Mouse (Mus musculus) erythroid progenitor cell, adult 5-6 weeks (primary cell): Measurements from ENCODE around the gene Zfp94. TPM values are rescaled to one million over a fixed set of nuclear protein-coding genes. Genes with fewer than 3 reads are reported as not detected.

Experiments used
- ATAC-seq: replicated peaks from 2 replicates; pipeline ENCODE4 v1.8.0; 2016; ENCODE audit warnings: moderate number of reproducible peaks, mild to moderate bottlenecking, moderate TSS enrichment, inconsistent platforms; ENCODE audit not compliant: poor library complexity, low FRiP score, severe bottlenecking
- total RNA-seq, 2 experiments: library from RNA; stranded (forward) in 1 of 2; stranded (reverse) in 1 of 2; fragments of 150-400 nt in 1 of 2; fragments of 186-747, 209-891 nt in 1 of 2; gene quantifications; 2 replicates each; pipeline versions ENCODE4 v1.2.3 to v1.2.4; 2015 to 2017; ENCODE audit warnings: low replicate concordance in 2 of 2

The Zfp94 gene
- total RNA-seq, 2 experiments from 2014 or later: not detected

DNA sequence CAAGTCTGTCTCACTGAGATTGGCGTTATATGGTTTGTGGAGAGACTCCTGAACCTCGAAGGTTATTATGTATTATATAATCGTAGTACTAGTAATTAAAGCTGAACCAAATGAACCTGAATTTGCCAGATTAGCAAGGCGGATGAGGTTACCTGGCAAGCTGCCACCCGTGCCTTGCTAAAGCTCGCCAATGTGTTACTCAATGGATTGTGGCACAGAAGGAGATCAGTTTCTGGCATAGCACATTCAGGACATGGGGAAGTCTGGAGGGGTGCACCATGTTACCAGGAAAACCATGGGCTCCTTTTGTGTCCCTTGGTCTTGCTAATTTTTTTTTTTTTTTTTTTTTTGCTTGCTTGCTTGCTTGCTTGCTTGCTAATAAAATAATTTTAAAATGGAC lies 8.7 kb upstream of the Zfp94 start:
- ATAC-seq: no peak

DNA sequence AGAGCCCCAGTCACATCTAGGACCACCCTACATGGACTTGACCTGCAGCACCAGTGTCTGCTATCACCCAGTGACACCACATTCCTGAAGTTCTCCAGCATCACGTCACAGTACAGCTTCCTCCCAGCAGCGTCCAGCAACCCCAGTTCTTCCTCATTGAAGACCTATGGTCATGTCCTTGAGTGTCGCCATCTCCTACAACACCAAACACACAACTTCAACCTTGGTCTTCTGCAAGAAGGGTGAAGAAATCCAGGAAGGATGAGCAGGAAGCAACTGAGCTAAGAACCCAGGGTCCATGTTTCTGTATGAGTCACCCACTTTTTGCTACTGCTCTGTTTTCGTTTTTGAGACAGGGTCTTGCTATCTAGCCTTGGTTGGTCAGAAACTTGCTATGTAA lies 6.1 kb upstream of the Zfp94 start:
- no peak for ATAC-seq

DNA sequence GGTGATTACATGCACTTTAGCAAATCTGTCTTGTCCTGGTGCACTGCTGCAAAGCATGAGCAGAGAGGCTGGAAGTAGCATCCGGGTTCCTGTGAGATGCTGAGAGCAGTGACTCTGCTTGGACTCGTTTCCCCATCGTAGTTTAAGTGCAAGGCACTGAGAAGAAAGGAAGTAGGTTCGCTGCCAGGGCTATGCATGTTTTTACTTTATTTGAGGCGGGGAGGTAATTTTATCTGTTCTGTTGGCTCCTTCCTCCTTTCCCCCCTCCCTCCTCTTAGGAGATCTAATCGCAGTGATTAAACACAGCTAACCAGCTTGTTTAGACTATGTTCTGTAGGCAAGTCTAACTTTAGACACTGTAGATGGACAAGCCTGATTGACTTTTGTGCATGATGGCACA lies 2.5 kb upstream of the Zfp94 start:
- no peak for ATAC-seq

DNA sequence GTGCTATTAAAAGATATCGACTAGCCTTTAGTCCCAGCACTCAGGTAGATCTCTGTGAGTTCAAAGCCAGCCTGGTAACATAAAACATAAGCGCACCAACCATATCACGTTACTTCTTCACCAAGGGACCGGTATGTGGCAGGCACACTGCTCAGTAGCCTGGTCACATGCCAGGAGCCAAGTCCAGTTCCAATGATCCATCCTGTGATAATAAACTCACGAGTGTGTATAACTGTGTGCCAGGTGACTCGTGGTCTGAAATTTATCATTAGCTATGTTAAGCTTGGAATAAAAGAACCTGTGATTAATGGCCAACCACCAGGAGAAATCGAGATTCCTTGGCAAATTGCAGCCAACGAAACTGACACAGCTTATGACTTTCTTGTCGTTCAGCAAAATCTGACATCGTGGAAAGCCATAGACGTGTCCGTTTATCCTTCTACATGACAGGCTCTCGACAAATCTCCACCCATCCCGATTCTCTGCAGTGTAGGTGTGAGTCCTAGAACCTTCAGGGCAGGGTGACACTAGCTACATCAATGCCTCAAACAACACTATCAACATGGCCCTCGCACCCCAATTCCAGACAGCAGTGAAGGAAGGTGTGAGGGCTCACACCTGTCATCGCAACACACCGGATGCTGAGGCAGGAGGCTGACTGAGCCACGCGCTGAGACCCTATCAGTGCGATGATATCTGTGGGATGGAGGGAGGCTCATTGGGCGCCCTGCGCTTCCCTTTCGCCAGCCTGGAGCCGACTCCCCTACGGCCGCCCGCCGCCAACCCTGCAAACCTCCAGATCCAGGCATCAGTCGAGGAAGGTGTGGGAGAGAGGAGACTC lies 520 bp downstream of the Zfp94 start:
- peak; percentile 52; the same call in 1 of the 2 replicates for ATAC-seq

DNA sequence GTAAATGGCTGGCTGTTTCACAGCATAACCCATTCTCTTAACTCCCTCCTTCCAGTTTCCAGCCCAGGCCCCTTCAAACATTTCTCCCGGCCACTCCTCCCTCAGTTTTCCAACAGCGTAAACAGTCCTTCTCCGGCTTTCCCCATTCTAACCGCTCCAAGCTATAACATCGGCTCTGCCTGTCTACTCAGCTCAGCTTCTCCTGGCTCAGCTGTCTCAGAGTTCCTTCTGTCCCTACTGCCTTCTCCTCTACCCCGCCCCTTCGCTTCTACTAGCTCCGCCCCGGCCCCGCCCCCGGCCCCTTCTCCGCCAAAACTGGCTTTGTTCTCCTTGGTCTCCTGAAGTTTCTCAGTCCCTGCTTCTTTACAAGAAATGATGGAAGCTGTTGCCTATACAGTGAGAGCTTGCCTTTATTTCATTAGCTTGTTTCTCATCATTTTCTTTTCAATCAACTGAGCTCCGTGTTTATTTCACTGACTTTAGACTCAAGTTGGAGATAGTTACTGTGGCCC lies 15.6 kb downstream of the Zfp94 start, which contains the start of gene Zfp61:
Gene Zfp61, minus strand, starts transcription at position 462 of the 512 bp plus-strand sequence.
- peak; percentile 86 for ATAC-seq

DNA sequence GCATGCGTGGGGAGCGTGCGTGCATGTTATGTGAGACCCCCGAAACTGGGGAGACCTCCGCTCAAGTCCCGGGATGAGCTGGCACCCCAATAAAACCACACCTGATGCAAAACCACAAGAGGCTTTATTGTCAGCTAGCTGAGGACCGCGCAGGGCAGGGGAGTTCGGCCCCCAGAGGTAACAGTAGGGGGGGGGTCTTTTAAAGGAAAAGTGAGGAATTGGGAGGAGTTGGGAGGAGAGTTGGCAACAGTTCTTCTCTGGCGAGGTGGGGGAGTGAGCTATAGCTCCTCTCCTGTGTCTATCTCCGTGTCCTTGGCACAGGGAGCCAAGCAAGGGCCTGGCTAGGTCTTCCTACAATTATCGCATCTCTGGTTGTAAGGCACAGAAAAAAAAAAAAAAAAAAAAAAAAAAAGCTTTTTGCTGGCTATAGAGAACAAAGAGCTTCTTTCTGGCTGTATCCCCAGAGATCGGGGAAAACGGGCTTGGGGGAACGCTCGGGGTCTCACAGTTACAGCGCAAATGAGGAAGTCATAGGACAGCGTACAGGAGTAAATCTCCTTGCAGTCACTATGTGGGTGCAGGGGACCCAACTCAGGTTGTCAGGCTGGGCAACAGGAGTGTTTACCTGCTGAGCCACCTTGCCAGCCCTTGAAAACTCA lies 16.5 kb downstream of the Zfp94 start:
- ATAC-seq: no peak

DNA sequence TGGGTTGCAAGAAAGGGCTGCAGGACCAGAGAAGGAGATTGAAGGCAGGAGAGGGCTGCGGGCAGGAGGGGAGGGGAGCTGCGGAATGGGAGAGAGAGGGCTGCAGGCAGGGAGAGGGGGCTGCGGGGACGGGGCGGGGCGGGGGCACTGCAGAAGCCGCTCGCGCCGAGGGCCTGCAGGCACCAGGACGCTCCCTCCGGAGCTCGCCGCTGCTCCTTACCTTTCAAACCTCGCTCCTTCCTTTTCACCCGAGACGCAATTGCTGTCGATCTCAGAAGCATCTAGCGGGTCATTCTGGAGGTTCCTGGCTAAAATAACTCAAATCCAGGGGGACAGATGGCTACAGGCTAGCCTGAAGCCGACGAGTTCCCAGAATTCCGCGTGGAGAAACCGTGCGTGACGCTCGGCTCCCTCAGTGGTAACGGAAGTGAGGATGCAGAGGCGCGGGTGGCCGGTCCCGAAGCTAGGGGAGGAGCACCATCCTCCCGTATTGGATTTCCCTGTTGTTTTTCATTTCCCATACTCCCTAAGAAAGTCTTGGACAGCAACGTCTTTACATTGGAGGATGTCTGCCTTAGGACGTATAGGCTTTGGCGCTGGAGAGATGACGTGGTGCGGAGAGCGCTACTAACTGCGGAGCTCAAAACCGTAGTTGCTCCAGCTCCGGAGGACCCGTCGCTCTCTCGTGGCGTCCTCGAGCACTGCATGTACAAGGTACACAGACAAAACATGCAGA lies 17.3 kb downstream of the Zfp94 start:
- peak; percentile 85 for ATAC-seq

DNA sequence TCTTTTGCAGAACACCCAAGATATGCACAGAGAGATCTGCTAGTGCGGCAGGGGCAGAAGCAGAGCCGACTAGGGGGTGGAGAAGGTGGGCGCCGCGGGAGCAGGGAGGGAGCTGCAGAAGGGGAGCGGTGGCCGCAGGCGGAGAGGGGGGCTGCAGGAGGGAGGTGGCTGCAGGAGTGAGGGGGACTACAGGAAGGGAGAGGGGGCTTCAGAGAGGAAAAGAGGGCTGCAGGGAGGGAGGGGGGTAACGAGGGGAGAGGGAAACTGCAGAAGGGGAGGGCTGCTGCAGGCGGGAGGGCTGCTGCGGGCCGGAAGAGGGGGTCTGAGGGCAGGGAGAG lies 17.9 kb downstream of the Zfp94 start:
- no peak for ATAC-seq

DNA sequence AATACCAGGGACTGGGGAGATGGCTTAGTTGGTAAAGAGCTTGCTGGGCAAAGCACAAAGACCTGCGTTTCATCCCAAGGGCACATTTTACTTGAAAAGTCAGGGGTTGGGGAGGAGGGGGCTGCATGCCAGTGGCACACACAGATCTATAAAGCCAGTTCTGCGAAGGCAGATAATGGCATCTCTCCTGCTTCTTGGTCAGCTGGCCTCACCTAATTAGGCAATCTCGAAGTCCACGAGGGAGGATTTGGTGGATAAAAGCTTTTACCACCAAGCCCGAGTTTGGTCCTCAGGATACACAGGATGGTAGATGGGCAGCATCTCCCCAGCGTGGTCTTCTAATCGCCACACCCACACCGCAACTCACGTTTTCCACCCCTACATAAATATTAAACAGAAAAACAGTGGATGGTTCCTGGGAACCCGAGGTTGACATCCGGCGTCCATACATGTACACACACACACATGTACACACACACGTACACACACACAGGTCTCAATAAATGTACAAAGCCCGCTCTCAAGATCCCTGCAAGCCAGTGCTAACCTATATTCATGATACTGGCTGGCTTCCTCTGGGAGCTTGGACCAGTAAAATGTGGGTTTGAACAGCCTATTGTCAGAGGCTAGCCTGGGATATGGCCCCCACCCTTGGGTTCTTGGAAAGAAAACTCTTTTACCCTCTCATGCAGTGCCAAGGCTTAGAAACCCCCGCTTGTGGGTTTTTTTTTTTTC lies 18.9 kb downstream of the Zfp94 start:
- no peak for ATAC-seq

DNA sequence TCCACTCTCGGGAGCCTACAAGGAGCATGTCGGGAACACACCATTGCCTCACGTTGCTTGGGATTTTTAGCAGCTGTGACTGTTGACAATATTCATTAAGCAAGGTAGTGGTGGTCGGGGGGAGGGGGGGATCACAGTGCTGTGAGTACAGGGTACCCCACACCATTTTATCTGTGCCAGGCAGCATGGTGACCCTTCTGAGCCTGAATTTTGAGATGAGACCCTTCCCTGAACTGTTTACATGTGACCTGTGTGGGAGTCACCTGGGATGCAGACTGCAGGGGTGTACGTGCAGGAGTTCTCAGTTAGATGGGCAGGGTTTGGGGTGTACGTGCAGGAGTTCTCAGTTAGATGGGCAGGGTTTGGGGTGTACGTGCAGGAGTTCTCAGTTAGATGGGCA lies 20.1 kb downstream of the Zfp94 start:
- no peak for ATAC-seq

DNA sequence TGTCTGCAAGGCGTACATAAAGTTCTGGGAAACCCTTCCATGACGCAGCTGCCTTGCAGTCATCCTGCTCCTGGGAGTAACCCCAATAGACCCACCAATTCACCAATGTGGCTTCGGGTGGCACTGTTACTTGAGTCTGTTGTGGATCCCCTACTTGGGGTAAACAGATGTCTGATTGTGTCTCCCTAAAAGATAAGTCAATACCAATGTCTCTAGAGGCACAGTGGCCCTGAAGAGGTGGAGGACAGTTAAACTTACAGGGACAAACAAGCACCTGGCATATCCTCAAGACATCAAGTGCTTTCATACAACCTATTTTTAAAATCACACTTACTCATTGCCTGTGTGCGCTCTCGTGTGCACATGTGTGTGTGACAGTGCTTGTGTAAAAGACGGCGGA lies 21.1 kb downstream of the Zfp94 start:
- ATAC-seq: no peak

DNA sequence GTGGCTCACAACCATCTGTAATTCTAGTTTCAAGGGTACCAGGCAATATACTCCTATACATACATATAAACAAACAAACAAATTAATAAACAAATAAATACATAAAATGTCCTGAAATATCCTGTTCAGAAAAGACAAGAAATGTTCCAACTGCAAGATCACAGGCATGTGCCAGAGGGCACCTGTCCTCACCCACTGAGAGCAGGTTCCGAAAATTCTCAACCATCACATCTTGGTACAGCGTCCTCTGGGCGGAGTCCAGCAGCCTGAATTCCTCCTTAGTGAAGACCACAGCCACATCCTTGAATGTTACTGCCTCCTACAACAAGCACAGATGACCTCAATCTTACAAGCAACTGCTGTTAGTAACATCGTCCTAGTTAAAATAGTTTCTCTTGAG lies 21.7 kb downstream of the Zfp94 start:
- ATAC-seq: no peak

DNA sequence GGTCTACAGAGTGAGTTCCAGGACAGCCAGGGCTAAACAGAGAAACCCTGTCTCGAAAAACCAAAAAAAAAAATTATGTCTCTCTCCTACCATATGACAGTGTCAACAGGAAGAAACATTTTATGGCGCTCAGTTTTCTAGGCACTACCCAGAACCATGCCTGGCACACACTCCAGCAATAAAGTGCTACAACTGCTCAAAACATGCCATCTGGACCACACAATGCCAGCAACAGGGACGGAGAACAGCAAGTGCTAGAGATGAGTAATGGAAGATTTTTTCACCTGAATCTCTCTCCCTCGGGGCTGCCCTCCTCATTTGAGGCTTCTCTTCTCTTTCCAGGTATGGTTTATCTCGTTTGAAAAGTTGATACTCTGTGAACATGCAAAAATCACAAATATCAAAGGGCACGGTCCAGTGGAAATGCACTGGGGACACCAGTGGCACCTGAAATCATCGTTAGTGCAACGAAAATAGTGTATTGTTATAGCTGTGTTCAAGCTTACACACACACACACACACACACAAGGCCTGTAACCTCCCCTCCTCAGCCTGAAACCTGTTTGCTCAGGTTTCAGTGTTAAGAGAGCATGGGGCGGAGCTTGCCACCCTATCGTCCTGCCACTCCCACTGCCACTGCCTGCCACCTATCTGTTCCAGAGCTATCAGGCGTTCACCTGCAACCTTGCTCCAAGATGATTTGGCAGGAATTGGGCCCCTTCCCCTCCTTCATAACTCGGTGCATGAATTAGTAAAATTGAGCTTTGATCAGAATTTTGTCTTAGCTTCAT lies 23.2 kb downstream of the Zfp94 start:
- ATAC-seq: no peak

DNA sequence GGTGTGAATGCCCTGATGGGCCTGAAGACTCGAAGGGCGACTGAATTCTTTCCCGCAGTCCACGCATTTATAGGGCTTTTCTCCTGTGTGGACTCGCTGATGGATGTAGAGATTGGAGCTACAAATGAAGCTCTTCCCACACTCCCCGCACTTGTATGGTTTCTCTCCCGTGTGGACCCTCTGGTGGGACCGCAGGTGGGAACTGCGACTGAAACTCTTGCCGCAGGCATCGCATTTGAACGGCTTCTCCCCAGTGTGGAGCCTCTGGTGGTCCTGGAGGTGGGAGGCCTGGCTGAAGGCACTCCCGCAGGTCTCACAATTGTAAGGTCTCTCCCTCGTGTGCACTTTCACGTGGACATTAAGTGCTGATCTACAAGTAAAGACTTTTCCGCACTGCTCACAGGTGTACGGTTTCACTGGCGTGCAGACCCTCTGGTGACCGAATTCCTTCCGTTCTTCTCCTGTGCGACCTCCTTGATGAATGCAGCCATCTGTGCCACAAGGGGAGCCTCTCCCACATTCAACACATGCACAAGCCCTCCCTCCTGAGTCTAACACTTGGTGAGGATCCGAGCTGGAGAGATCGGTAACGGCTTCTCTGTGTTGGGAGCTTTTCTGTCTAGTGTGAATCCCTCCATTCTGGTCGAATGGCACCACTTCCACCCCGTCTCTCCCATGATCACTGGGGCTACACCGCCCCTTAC lies 24.9 kb downstream of the Zfp94 start:
- no peak for ATAC-seq

DNA sequence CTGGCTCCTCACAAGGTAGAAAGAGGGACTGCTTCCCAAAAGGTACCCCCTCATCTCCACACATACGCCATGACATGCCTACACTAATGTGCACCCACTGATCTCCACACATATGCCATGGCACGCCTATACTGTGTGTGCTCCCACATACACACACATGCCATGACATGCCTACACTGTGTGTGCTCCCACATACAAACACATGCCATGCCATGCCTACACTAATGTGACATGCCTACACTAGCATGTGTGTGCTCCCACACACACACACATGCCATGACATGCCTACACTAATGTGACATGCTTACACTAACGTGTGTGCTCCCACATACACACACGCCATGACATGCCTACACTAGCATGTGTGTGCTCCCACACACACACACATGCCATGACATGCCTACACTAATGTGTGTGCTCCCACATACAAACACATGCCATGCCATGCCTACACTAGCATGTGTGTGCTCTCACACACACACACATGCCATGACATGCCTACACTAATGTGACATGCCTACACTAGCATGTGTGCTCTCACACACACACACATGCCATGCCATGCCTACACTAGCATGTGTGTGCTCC lies 26.3 kb downstream of the Zfp94 start:
- no peak for ATAC-seq

DNA sequence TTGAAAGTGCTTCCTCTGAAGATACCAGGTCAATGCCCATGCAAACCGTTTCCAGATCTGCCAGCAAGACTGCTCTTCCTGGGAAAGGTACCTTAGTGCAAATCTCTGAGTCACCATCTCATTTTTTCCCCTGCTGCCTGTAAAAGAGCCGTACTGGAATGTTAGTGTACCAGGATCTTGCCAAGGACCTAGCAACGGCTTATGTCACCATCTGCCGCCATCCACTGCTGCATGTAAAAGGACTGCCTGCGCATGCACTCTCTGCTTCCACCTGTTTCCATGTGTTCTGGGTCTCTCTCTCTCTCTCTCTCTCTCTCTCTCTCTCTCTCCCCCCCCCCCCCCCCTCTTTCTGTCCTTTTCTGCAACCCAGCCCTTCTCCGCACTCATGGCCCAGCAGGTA lies 28.0 kb downstream of the Zfp94 start:
- no peak for ATAC-seq

DNA sequence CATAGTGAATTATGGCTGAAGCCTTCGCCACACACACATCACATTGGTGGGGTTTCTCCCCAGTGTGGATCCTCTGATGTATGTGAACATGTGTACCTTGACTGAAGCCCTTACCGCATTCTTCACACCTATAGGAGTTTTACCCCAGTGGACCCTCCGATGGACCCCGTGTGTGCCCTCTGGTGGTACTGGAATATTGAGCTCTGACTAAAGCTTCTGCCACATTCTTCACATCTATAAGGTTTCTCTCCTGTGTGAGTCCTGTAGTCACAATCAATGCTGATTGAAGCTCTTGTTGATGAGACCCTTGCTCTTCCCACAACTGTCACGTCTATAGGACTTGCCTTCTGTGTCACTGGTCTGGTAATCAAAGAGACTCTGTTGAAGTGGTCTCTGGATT lies 28.8 kb downstream of the Zfp94 start:
- ATAC-seq: no peak

DNA sequence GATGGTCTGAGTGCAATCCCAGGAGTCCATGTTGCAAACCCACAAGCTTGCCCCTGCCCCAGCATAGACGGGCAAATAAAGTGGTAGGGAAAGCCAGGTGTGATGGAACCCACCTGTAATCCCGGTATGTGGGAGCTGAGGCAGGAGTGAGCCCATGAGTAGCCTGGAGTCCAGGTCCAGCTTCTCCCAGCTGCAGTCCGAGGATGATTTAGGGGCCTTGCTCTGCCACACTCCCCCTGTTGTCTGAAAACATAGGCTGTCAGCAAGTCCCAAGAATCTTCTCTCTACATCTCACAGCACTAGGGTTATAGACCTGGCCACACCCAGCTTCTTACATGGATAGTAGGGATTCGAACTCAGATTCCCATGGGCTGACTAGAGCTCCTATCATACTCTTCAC lies 29.6 kb downstream of the Zfp94 start:
- no peak for ATAC-seq
